Mouse (Mus musculus): ENCODE measurements at regions not wholly inside any gene's neighbourhood (a gene's known extent, or its start where the extent isn't known, plus 50 kb on each side); places are given as distances from the start of the nearest gene placed in this dataset.

- WGBS, result 86% methylated on average over 3 of the region's 3 CpGs
- Histone ChIP-seq H3K9me3 (replicated peaks) (no peaks in the 10 kb centered on the region), H3K4me3 (no peak overlapping the region), H3K36me3 (ENCODE audit: poor library complexity, severe bottlenecking) (no peaks in the 10 kb centered on the region), H3K27ac (no peak overlapping the region), H3K4me1 (peaks cover 10% of the 10 kb centered on the region), H3K9ac (no peak overlapping the region), H3K4me2 (no peak overlapping the region), H3K27me3 (peaks cover 6% of the 10 kb centered on the region)
- no peak for ATAC-seq
Measured at GRCm38 (mm10) chr14:86437383-86437782, 703.7 kb downstream of the Diaph3 start.

DNA sequence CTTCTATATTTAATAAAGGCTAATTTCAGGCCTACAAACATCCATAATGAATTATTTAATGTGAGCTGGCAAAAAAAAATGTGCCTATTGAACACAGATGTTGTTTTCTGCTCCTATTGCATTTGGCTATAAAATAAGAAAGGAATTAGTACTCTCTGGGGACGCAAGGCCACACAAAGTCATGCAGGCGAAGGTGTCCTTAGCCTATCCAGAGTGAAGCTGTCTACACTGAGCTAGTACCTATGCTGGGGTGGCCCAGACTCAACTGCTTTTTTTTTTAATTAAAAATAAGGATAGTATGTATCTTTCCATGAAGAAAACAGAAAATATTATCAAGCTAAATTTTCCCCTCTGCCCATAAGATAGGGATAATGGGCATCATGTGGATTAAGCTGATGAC, 705.7 kb downstream of the Diaph3 start:
- Histone ChIP-seq H3K9me3 (replicated peaks) (no peaks in the 10 kb centered on the region), H3K4me3 (no peak overlapping the region), H3K36me3 (ENCODE audit: poor library complexity, severe bottlenecking) (no peaks in the 10 kb centered on the region), H3K27ac (no peak overlapping the region), H3K4me2 (no peak overlapping the region), H3K4me1 (no peaks in the 10 kb centered on the region), H3K9ac (no peak overlapping the region), H3K27me3 (peaks cover 1% of the 10 kb centered on the region)
- ATAC-seq, result no peak
- WGBS, result 87% methylated on average over 2 of the region's 2 CpGs

DNA sequence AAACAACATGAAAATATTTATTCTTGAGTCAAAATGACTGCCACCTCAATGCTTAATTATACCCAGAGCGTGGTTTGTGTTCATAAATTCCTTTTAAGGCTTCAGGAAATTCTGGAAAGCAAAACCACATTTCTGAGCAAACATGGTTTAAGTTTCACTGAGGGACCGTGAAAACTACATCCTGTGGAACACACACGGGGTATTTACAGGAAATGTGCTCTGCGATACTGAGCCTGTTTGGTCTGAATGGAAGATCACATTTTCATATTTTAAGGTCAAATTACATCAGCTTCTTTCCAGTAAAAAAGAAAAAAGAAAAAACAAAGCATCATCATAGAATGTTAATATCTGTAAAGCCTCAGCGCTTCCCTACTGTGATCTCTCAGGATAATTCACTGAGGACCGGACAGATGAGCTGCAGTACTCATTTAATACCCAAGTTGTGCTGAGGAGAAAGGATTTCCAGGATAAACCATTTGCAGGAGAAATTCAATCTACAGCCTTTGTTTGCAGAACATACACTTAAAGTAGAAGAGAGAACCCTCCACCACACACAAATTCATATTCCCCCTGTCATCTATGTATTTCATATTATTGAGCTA, 709.7 kb downstream of the Diaph3 start:
- H3K36me3 ChIP-seq (ENCODE audit: poor library complexity, severe bottlenecking), result no peaks in the 10 kb centered on the region
- no peaks in the 10 kb centered on the region for H3K9me3 ChIP-seq (replicated peaks)
- no peak overlapping the region for H3K9ac ChIP-seq
- H3K4me1 ChIP-seq, result no peaks in the 10 kb centered on the region
- no peak for ATAC-seq
- 83% methylated on average over 6 of the region's 6 CpGs for WGBS
- no peaks in the 10 kb centered on the region for H3K27me3 ChIP-seq
- no peak overlapping the region for H3K27ac ChIP-seq
- no peak overlapping the region for H3K4me3 ChIP-seq
- no peak overlapping the region for H3K4me2 ChIP-seq

GRCm38 (mm10) chr14:86421881-86422280, 719.2 kb downstream of the Diaph3 start:
- 72% methylated on average over 5 of the region's 5 CpGs for WGBS
- no peak overlapping the region for H3K27ac ChIP-seq

DNA sequence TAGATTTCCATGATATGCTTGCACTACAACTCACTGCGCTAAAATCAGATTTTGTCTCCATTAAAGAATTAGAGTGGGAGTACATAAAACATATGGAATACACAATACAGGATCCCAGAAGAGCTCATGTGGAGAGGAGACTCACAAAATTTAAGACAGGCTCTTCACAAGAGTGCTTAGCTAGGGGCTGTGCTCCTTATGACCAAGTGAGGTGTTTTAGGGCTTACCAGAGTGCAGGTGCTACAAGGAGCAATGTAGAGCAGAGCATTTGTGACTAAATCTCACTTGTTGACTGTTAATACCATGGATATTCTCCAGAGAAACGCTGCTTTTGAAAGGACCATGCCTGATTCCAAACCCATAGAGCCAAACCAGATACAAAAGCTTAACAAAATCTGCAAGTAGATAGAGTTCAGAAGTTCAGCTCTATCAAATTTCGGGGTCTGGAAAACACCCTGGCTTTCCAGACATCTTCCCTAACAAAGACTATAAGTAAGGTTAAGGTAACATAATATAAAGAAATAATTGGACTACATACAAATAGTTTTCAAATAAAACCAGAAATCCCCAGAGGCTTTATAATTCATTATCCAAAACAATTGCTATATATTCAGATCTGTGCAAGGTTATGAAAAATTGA, 721.0 kb downstream of the Diaph3 start:
- H3K4me2 ChIP-seq, result no peak overlapping the region
- no peak overlapping the region for H3K27ac ChIP-seq
- H3K9ac ChIP-seq, result no peak overlapping the region
- H3K4me1 ChIP-seq, result no peaks in the 10 kb centered on the region
- H3K27me3 ChIP-seq, result no peaks in the 10 kb centered on the region
- 93% methylated on average over 3 of the region's 3 CpGs for WGBS
- no peak overlapping the region for H3K4me3 ChIP-seq
- ATAC-seq, result no peak
- no peaks in the 10 kb centered on the region for H3K36me3 ChIP-seq (ENCODE audit: poor library complexity, severe bottlenecking)
- H3K9me3 ChIP-seq (replicated peaks), result no peaks in the 10 kb centered on the region

More at GRCm38 (mm10) chr14:86421881-86422280, 719.2 kb downstream of the Diaph3 start:
- no peaks in the 10 kb centered on the region for H3K9me3 ChIP-seq (replicated peaks)
- no peak for ATAC-seq
- no peak overlapping the region for H3K4me2 ChIP-seq
- H3K36me3 ChIP-seq (ENCODE audit: poor library complexity, severe bottlenecking), result no peaks in the 10 kb centered on the region
- H3K9ac ChIP-seq, result no peak overlapping the region
- no peaks in the 10 kb centered on the region for H3K27me3 ChIP-seq
- H3K4me1 ChIP-seq, result no peaks in the 10 kb centered on the region
- no peak overlapping the region for H3K4me3 ChIP-seq

DNA sequence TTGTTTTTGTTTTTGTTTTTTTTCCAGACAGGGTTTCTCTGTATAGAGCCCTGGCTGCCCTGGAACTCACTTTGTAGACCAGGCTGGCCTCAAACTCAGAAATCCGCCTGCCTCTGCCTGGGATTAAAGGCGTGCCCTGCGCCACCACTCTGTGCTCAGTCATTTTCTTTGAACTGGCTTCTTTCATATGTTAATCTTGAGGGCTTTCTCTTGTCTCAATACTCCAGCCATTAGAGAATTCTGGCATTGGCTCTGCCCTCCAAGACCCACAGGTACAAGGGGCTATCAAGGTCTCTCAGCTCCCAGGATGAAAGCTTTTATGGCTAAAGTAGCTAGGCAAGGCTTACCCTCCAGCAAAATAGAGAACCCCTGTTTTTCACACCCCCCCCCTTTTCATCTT, 744.2 kb downstream of the Diaph3 start:
- no peak overlapping the region for H3K4me2 ChIP-seq
- no peak overlapping the region for H3K27ac ChIP-seq
- ATAC-seq, result no peak
- H3K4me3 ChIP-seq, result no peak overlapping the region
- WGBS, result 39% methylated on average over 3 of the region's 3 CpGs
- no peaks in the 10 kb centered on the region; the same call in 1 of the 2 replicates for H3K9me3 ChIP-seq (replicated peaks)
- no peak overlapping the region for H3K9ac ChIP-seq
- H3K36me3 ChIP-seq (ENCODE audit: poor library complexity, severe bottlenecking), result no peaks in the 10 kb centered on the region
- H3K4me1 ChIP-seq, result peaks cover 20% of the 10 kb centered on the region
- no peaks in the 10 kb centered on the region for H3K27me3 ChIP-seq

DNA sequence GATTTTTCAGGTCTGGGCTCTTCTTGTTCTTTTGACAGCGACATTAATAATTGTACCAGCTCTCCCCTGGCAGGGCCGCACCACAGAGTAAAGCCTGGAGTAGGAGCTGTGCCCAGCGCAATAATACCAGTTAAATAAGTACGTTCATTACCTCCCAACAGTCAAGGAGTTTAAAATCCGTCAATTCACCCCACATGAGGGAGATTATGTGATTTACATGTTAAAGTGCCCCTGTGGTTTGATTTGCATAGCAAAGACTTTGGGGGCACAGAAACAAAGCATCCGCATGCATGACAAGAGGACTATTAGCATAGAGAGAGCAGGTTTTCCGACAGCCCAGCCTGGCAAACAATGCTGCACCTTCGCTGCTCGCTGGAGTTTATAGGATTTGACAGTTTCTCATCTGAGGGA, 745.1 kb downstream of the Diaph3 start:
- Histone ChIP-seq H3K27me3 (no peaks in the 10 kb centered on the region), H3K4me3 (peak overlapping the region; percentile 23), H3K4me2 (peak overlapping the region; percentile 55), H3K9ac (peak overlapping the region; percentile 48), H3K4me1 (peaks cover 20% of the 10 kb centered on the region), H3K9me3 (replicated peaks) (no peaks in the 10 kb centered on the region; the same call in 1 of the 2 replicates), H3K36me3 (ENCODE audit: poor library complexity, severe bottlenecking) (no peaks in the 10 kb centered on the region), H3K27ac (peak overlapping the region; percentile 68)
- 6% methylated on average over 9 of the region's 9 CpGs for WGBS
- ATAC-seq, result peak; percentile 90

DNA sequence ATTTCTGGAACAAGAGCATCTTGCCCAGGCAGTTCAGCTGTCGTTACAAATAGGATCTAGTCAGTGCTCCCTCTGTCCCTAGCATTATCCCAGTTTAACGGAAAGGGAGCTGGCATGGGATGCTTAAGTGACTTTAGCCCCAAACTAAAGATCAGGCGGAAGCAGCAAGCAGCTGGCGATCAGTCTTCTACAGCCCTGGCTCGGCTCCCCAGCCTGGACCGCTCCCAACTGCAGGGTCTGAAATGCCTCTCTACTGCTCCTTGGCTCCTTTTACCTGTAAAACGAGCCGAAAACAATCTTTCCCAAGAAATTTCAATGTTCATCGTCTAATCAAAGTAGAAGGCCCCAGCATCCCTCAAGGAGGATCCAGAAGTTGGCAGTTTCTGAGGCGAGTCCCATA, 745.5 kb downstream of the Diaph3 start:
- H3K27me3 ChIP-seq, result no peaks in the 10 kb centered on the region
- peak overlapping the region; percentile 48; the same call in 1 of the 2 replicates for H3K9ac ChIP-seq
- no peaks in the 10 kb centered on the region; the same call in 1 of the 2 replicates for H3K9me3 ChIP-seq (replicated peaks)
- 8% methylated on average over 10 of the region's 10 CpGs for WGBS
- H3K4me1 ChIP-seq, result peaks cover 20% of the 10 kb centered on the region
- H3K4me3 ChIP-seq, result peak overlapping the region; percentile 23
- peak overlapping the region; percentile 55 for H3K4me2 ChIP-seq
- ATAC-seq, result peak; percentile 53
- peak overlapping the region; percentile 68 for H3K27ac ChIP-seq
- no peaks in the 10 kb centered on the region for H3K36me3 ChIP-seq (ENCODE audit: poor library complexity, severe bottlenecking)

GRCm38 (mm10) chr14:86395068-86395467, 746.0 kb downstream of the Diaph3 start:
- Histone ChIP-seq H3K9me3 (replicated peaks) (no peaks in the 10 kb centered on the region; the same call in 1 of the 2 replicates), H3K36me3 (ENCODE audit: poor library complexity, severe bottlenecking) (no peaks in the 10 kb centered on the region), H3K4me1 (peaks cover 20% of the 10 kb centered on the region), H3K27ac (peak overlapping the region; percentile 68; the same call in 1 of the 2 replicates), H3K4me2 (peak overlapping the region; percentile 55), H3K27me3 (no peaks in the 10 kb centered on the region), H3K9ac (no peak overlapping the region), H3K4me3 (no peak overlapping the region)
- WGBS, result 57% methylated on average over 7 of the region's 7 CpGs
- ATAC-seq, result no peak

- WGBS, result 90% methylated on average over 6 of the region's 6 CpGs
- Histone ChIP-seq H3K9me3 (replicated peaks) (no peaks in the 10 kb centered on the region), H3K4me3 (no peak overlapping the region)
Measured at GRCm38 (mm10) chr14:86385136-86385535, 755.9 kb downstream of the Diaph3 start.

GRCm38 (mm10) chr14:86365032-86365431, 776.0 kb downstream of the Diaph3 start:
- H3K27me3 ChIP-seq, result no peaks in the 10 kb centered on the region
- no peak overlapping the region for H3K4me3 ChIP-seq
- H3K9me3 ChIP-seq (replicated peaks), result no peaks in the 10 kb centered on the region
- no peak overlapping the region for H3K9ac ChIP-seq
- WGBS, result 97% methylated on average over 2 of the region's 2 CpGs
- H3K4me1 ChIP-seq, result peaks cover 9% of the 10 kb centered on the region
- ATAC-seq, result no peak
- no peaks in the 10 kb centered on the region for H3K36me3 ChIP-seq (ENCODE audit: poor library complexity, severe bottlenecking)
- no peak overlapping the region for H3K27ac ChIP-seq
- H3K4me2 ChIP-seq, result no peak overlapping the region

More at GRCm38 (mm10) chr14:86385136-86385535, 755.9 kb downstream of the Diaph3 start:
- ATAC-seq, result no peak
- H3K27ac ChIP-seq, result no peak overlapping the region
- H3K4me2 ChIP-seq, result no peak overlapping the region
- H3K9ac ChIP-seq, result no peak overlapping the region
- no peaks in the 10 kb centered on the region for H3K4me1 ChIP-seq
- no peaks in the 10 kb centered on the region for H3K27me3 ChIP-seq
- no peaks in the 10 kb centered on the region for H3K36me3 ChIP-seq (ENCODE audit: poor library complexity, severe bottlenecking)

GRCm38 (mm10) chr14:86360423-86361059, 780.5 kb downstream of the Diaph3 start:
- H3K9ac ChIP-seq, result no peak overlapping the region
- H3K4me1 ChIP-seq, result peaks cover 15% of the 10 kb centered on the region
- no peak for ATAC-seq
- H3K27ac ChIP-seq, result no peak overlapping the region
- no peak overlapping the region for H3K4me2 ChIP-seq
- H3K27me3 ChIP-seq, result no peaks in the 10 kb centered on the region
- no peaks in the 10 kb centered on the region for H3K36me3 ChIP-seq (ENCODE audit: poor library complexity, severe bottlenecking)
- WGBS, result 36% methylated on average over 7 of the region's 7 CpGs
- H3K4me3 ChIP-seq, result no peak overlapping the region
- H3K9me3 ChIP-seq (replicated peaks), result no peaks in the 10 kb centered on the region
